Comparison of ENCODE assay signal across 8 mouse cellular contexts in the genomic region with DNA sequence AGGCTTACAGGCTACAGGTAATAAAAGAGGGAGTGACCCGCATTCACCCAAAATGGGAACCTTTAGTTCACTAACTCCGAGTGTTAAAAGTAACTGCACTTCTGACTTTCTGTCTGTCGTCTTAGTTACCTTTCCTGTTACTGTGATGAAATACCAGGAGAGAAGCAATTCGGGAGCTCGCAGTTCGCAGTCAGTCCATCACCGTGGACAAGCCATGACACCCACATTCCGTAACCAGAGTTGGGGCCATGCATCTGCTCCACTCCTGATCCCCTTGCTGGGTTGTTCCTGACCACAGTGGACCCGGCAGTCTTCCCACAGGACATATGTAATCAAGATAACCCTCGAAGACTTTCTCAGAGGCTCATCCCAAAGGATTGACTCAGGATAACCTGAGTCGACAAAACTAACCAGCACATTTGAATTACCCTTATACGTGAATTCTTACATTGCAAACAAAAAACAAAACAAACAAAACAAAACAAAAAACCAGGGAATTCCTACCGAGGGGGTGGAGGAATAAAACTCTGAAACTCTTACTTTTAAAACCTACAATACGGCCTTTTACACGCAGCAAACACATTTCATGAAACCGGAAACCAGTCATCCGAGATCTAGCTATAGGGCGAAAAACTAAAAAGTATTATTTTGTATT. TPM values are rescaled to one million over a fixed set of nuclear protein-coding genes. Genes with fewer than 3 reads are reported as not detected.
DNase-seq lines count a peak whose midpoint lies in the region; ATAC-seq and TF ChIP-seq lines count a peak whose summit lies in the region.

No protein-coding gene starts in this region.

- ATAC-seq in heart, embryonic 13.5 days (ENCODE audit: extremely low read depth, insufficient number of reproducible peaks, low FRiP score, low TSS enrichment), result no peak
- ATAC-seq in liver, embryonic 14.5 days (ENCODE audit: insufficient read depth), result no peak
- ATAC-seq in stomach, embryonic 15.5 days (ENCODE audit: insufficient read depth, low FRiP score, low read depth), result no peak

- no peaks in the 10 kb centered on the region for H3K36me3 ChIP-seq in E14TG2a.4 (ENCODE audit: insufficient read depth, low read length)
- H3K36me3 ChIP-seq in heart, embryonic 13.5 days, result no peaks in the 10 kb centered on the region
- H3K36me3 ChIP-seq in liver, embryonic 14.5 days (replicated peaks; ENCODE audit: control insufficient read depth, insufficient read depth, low read depth), result no peaks in the 10 kb centered on the region
- H3K36me3 ChIP-seq in stomach, embryonic 15.5 days, result no peaks in the 10 kb centered on the region

- H3K9ac ChIP-seq in heart, embryonic 13.5 days, result peak overlapping the region; percentile 89
- peak overlapping the region; percentile 97 for H3K9ac ChIP-seq in liver, embryonic 14.5 days (replicated peaks)
- H3K9ac ChIP-seq in stomach, embryonic 15.5 days, result peak overlapping the region; percentile 43; the same call in 1 of the 2 replicates

- peak overlapping the region; percentile 73 for H3K4me2 ChIP-seq in heart, embryonic 13.5 days
- peak overlapping the region; percentile 91 for H3K4me2 ChIP-seq in liver, embryonic 14.5 days (ENCODE audit: low read depth)
- peak overlapping the region; percentile 47 for H3K4me2 ChIP-seq in stomach, embryonic 15.5 days

- intact Hi-C loops in gastrocnemius, adult 2 months (cut with DNase I), result loop anchor here (1.0 kb wide), 1 partner anchor 11 kb away; no protein-coding TSS in a partner anchor
- intact Hi-C loops in gastrocnemius, postnatal 14 days (cut with DNase I; ENCODE audit: low total_unique reads), result no loop called here

- DNase-seq in gastrocnemius, adult 2 months, result peak; percentile 43
- DNase-seq in gastrocnemius, postnatal 25 days, result no peak
- DNase-seq in liver, embryonic 14.5 days (ENCODE audit: low read depth in 3 of 3, low spot score in 3 of 3), result no peak
- no peak for DNase-seq in thymus, postnatal 25 days
- DNase-seq in gastrocnemius, postnatal 14 days, result no peak

- peak overlapping the region; percentile 99 for H3K27ac ChIP-seq in gastrocnemius, adult 2 months
- H3K27ac ChIP-seq in heart, embryonic 13.5 days (replicated peaks), result peak overlapping the region; percentile 96
- peak overlapping the region; percentile 94 for H3K27ac ChIP-seq in liver, embryonic 14.5 days
- H3K27ac ChIP-seq in stomach, embryonic 15.5 days, result peak overlapping the region; percentile 98

- H3K27me3 ChIP-seq in E14TG2a.4 (ENCODE audit: insufficient read depth, low read length), result peaks cover 12% of the 10 kb centered on the region
- no peaks in the 10 kb centered on the region for H3K27me3 ChIP-seq in heart, embryonic 13.5 days (replicated peaks)
- H3K27me3 ChIP-seq in liver, embryonic 14.5 days (ENCODE audit: control insufficient read depth, insufficient read depth, low read length), result no peaks in the 10 kb centered on the region
- no peaks in the 10 kb centered on the region for H3K27me3 ChIP-seq in stomach, embryonic 15.5 days (replicated peaks)

- H3K4me1 ChIP-seq in E14TG2a.4 (replicated peaks; ENCODE audit: low read depth, low read length), result peaks cover 20% of the 10 kb centered on the region
- H3K4me1 ChIP-seq in heart, embryonic 13.5 days, result peaks cover 9% of the 10 kb centered on the region
- H3K4me1 ChIP-seq in liver, embryonic 14.5 days (replicated peaks; ENCODE audit: control insufficient read depth in 2 of 2, insufficient read depth in 2 of 2, low read length in 1 of 2), result peaks cover 3 to 6% of the 10 kb centered on the region in 2 experiments; a peak in 3 of 4 replicates
- H3K4me1 ChIP-seq in stomach, embryonic 15.5 days, result peaks cover 8% of the 10 kb centered on the region; the same call in 1 of the 2 replicates

- no peaks in the 10 kb centered on the region for H3K9me3 ChIP-seq in E14TG2a.4 (ENCODE audit: low read length)
- H3K9me3 ChIP-seq in heart, embryonic 13.5 days, result peaks cover 3% of the 10 kb centered on the region; the same call in 1 of the 2 replicates
- no peaks in the 10 kb centered on the region; the same call in 1 of the 2 replicates for H3K9me3 ChIP-seq in liver, embryonic 14.5 days (ENCODE audit: control insufficient read depth, low read length)
- no peaks in the 10 kb centered on the region for H3K9me3 ChIP-seq in stomach, embryonic 15.5 days

- TF ChIP-seq EP300 in liver, embryonic 14.5 days (IDR thresholded peaks at IDR 0.05; ENCODE audit: low read depth), result no peak

- H3K4me3 ChIP-seq in gastrocnemius, adult 2 months, result peak overlapping the region; percentile 85
- peak overlapping the region; percentile 82 for H3K4me3 ChIP-seq in E14TG2a.4 (replicated peaks; ENCODE audit: low read length)
- H3K4me3 ChIP-seq in heart, embryonic 13.5 days, result peak overlapping the region; percentile 66
- peak overlapping the region; percentile 79 to 91 for H3K4me3 ChIP-seq in liver, embryonic 14.5 days (ENCODE audit: insufficient read depth in 1 of 2, low read depth in 2 of 2, low read length in 2 of 2)
- H3K4me3 ChIP-seq in stomach, embryonic 15.5 days (replicated peaks), result peak overlapping the region; percentile 52

- no peak for TF ChIP-seq CTCF in gastrocnemius, adult 2 months (IDR thresholded peaks at IDR 0.05)
- TF ChIP-seq CTCF in E14TG2a.4 (conservative IDR thresholded peaks at IDR 0.05; ENCODE audit: low read length), result no peak
- TF ChIP-seq CTCF in liver, embryonic 14.5 days (IDR thresholded peaks at IDR 0.05; ENCODE audit: low read depth), result no peak

- WGBS in heart, embryonic 13.5 days, result 33% methylated on average over 18 of the region's 18 CpGs
- 29% methylated on average over 18 of the region's 18 CpGs for WGBS in liver, embryonic 14.5 days (ENCODE audit: insufficient replicate concordance)
- 25% methylated on average over 18 of the region's 18 CpGs for WGBS in stomach, embryonic 15.5 days

RNA-seq across cellular contexts. Expression of gene Kpna2, which starts 12.5 kb away (rescaled TPM):
- 10 to 100 TPM; 13.2 to 16.2 TPM for total RNA-seq in gastrocnemius, adult 2 months (2021)
- 10 to 100 TPM; 10.9 to 17.1 TPM for total RNA-seq in gastrocnemius, postnatal 25 days (2021)
- 281 and 299 TPM in 2 replicates for polyA plus RNA-seq in heart, embryonic 13.5 days (2015; fragmentation: Nextera tagmentation; extraction: Ambion mirVana)
- 133 and 158 TPM in 2 replicates for polyA plus RNA-seq in liver, embryonic 14.5 days (2012; rRNA removed)
- polyA plus RNA-seq in liver, embryonic 14.5 days (2014; fragmentation: Nextera tagmentation; extraction: Ambion mirVana), result 277 and 283 TPM in 2 replicates
- 259 and 365 TPM in 2 replicates for polyA plus RNA-seq in stomach, embryonic 15.5 days (2015; fragmentation: Nextera tagmentation; extraction: Ambion mirVana)
- 10 to 100 TPM; 12.3 to 21.9 TPM for total RNA-seq in gastrocnemius, postnatal 14 days (2021)

RNA-seq across cellular contexts. Expression of gene 1810010H24Rik, which starts 13.7 kb away (rescaled TPM):
- total RNA-seq in gastrocnemius, adult 2 months (2021), result 1 to 10 TPM in 1 of 2 experiments, under 1 TPM in 1; 0.86 to 1.3 TPM
- 1 to 10 TPM in 1 of 2 experiments, under 1 TPM in 1; 0.92 to 1.4 TPM for total RNA-seq in gastrocnemius, postnatal 25 days (2021)
- polyA plus RNA-seq in heart, embryonic 13.5 days (2015; fragmentation: Nextera tagmentation; extraction: Ambion mirVana), result 1.9 and 2.0 TPM in 2 replicates
- polyA plus RNA-seq in liver, embryonic 14.5 days (2012; rRNA removed), result 1.8 and 1.9 TPM in 2 replicates
- polyA plus RNA-seq in liver, embryonic 14.5 days (2014; fragmentation: Nextera tagmentation; extraction: Ambion mirVana), result 2.6 and 3.9 TPM in 2 replicates
- polyA plus RNA-seq in stomach, embryonic 15.5 days (2015; fragmentation: Nextera tagmentation; extraction: Ambion mirVana), result 3.1 and 3.4 TPM in 2 replicates
- 1 to 10 TPM; 1.4 to 2.1 TPM for total RNA-seq in gastrocnemius, postnatal 14 days (2021)

Comparison
In these comparisons a context has a peak if more than half of its experiments do, and no peak if none do; other contexts are left out.
1. H3K9ac ChIP-seq: peak in every context shown above with its lines; median percentile 97 in liver, embryonic 14.5 days; 89 in heart, embryonic 13.5 days; 43 in stomach, embryonic 15.5 days.